Mouse (Mus musculus) heart, postnatal 14 days (tissue): ENCODE measurements around the gene Slc44a5. TPM values are rescaled to one million over a fixed set of nuclear protein-coding genes. Genes with fewer than 3 reads are reported as not detected.
"Not testable (repeated sequence)": the region's sequence is repeated elsewhere in the genome, so short reads cannot be mapped to it uniquely, and the experiment has no call there.

Source experiments
- DNase-seq, 2 experiments: peaks; one replicate each; pipeline ENCODE4 v3.0.0; 2021 to 2022
- intact Hi-C: fragments of 180-260 bp; cut with DNase I; formaldehyde crosslinking; loops from one replicate; pipeline ENCODE4 v1.15.1; 2025
- total RNA-seq, 2 experiments: library from RNA; stranded (reverse); gene quantifications; 2 replicates each; pipeline ENCODE4 v1.2.3; 2021

Slc44a5 gene
- total RNA-seq, 2 experiments from 2014 or later = 0.22 to 0.31 TPM

GRCm38 (mm10) chr3:154141346-154141745 lies 168.1 kb downstream of the Slc44a5 start:
- intact Hi-C loops = no loop called here
- DNase-seq = no peak

GRCm38 (mm10) chr3:154142618-154143017 lies 169.4 kb downstream of the Slc44a5 start:
- intact Hi-C loops = no loop called here
- DNase-seq = no peak

- intact Hi-C loops = no loop called here
- DNase-seq = no peak
Observed at GRCm38 (mm10) chr3:154145750-154146149, 172.5 kb downstream of the Slc44a5 start.

GRCm38 (mm10) chr3:154149778-154150177 lies 176.5 kb downstream of the Slc44a5 start:
- DNase-seq = no peak
- intact Hi-C loops = no loop called here

GRCm38 (mm10) chr3:154153541-154153940 lies 180.3 kb downstream of the Slc44a5 start:
- DNase-seq, intact Hi-C loops: not testable (repeated sequence)

GRCm38 (mm10) chr3:154165882-154166281 lies 192.6 kb downstream of the Slc44a5 start:
- intact Hi-C loops = no loop called here
- no peak for DNase-seq

- no peak for DNase-seq
- intact Hi-C loops = no loop called here
Observed at GRCm38 (mm10) chr3:154171881-154172592, 198.8 kb downstream of the Slc44a5 start.

GRCm38 (mm10) chr3:154172593-154172965 lies 199.3 kb downstream of the Slc44a5 start:
- no peak for DNase-seq
- intact Hi-C loops = no loop called here

- intact Hi-C loops = no loop called here
- no peak for DNase-seq
Observed at GRCm38 (mm10) chr3:154173556-154173955, 200.3 kb downstream of the Slc44a5 start.

GRCm38 (mm10) chr3:154174031-154174430 lies 200.8 kb downstream of the Slc44a5 start:
- no peak for DNase-seq
- intact Hi-C loops = no loop called here

GRCm38 (mm10) chr3:154174766-154175165 lies 201.5 kb downstream of the Slc44a5 start:
- DNase-seq = no peak
- intact Hi-C loops = no loop called here

GRCm38 (mm10) chr3:154177665-154178305 lies 204.5 kb downstream of the Slc44a5 start:
- intact Hi-C loops = no loop called here
- DNase-seq = no peak

- intact Hi-C loops = no loop called here
- DNase-seq = no peak
Observed at GRCm38 (mm10) chr3:154179423-154179920, 206.2 kb downstream of the Slc44a5 start.

- intact Hi-C loops = no loop called here
- no peak for DNase-seq
Observed at GRCm38 (mm10) chr3:154182987-154183386, 209.8 kb downstream of the Slc44a5 start.

- DNase-seq = no peak
- intact Hi-C loops = no loop called here
Observed at GRCm38 (mm10) chr3:154183957-154184356, 210.7 kb downstream of the Slc44a5 start.

- intact Hi-C loops = no loop called here
- DNase-seq = no peak
Observed at GRCm38 (mm10) chr3:154188668-154189067, 215.4 kb downstream of the Slc44a5 start.

- DNase-seq = no peak
- intact Hi-C loops = no loop called here
Observed at GRCm38 (mm10) chr3:154192328-154193030, 219.2 kb downstream of the Slc44a5 start.

- intact Hi-C loops = no loop called here
- DNase-seq = no peak
Observed at GRCm38 (mm10) chr3:154193189-154193840, 220.1 kb downstream of the Slc44a5 start.

GRCm38 (mm10) chr3:154200422-154200828 lies 227.2 kb downstream of the Slc44a5 start:
- intact Hi-C loops = no loop called here

GRCm38 (mm10) chr3:154201796-154202195 lies 228.6 kb downstream of the Slc44a5 start:
- no peak for DNase-seq
- intact Hi-C loops = no loop called here

More at GRCm38 (mm10) chr3:154200422-154200828, 227.2 kb downstream of the Slc44a5 start:
- no peak for DNase-seq

GRCm38 (mm10) chr3:154202383-154202782 lies 229.1 kb downstream of the Slc44a5 start:
- intact Hi-C loops = no loop called here
- no peak for DNase-seq
